Mouse (Mus musculus): ENCODE measurements at regions not wholly inside any gene's neighbourhood (a gene's known extent, or its start where the extent isn't known, plus 50 kb on each side); places are given as distances from the start of the nearest gene placed in this dataset.

DNA sequence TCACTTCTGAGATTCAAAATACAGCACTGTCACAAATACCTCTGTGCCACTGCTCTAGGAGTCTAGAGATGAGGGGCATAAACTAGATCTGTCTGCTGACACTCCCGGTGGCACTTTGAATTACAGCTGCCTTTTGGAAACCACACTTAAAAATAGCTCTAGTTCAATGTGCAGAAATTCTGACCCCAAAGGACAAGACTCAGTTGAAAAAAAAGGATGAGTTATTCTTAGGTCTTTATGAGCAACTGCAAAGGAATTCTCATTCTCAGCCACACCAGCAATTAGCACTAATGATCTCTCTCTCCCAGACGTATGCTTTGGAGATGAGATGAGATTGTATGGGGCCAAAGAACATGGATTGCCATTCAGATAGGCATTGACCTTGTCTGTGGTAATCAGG lies 104.3 kb upstream of the Zc3h12c start:
- peak; percentile 51 for DNase-seq (ENCODE audit: low spot score)
- H3K4me2 ChIP-seq (ENCODE audit: low read depth, low read length): no peak overlapping the region
- H3K4me1 ChIP-seq (ENCODE audit: control insufficient read depth, insufficient read depth): peaks cover 7% of the 10 kb centered on the region; the same call in 1 of the 2 replicates
- H3K27ac ChIP-seq (ENCODE audit: low read depth): peak overlapping the region; percentile 19; the same call in 1 of the 2 replicates
- H3K36me3 ChIP-seq (replicated peaks; ENCODE audit: control insufficient read depth, insufficient read depth, low read length): no peaks in the 10 kb centered on the region
- no peak overlapping the region for H3K9ac ChIP-seq (replicated peaks; ENCODE audit: low read depth, low read length)
- 22% methylated on average over 2 of the region's 2 CpGs for WGBS
- TF ChIP-seq CTCF (IDR thresholded peaks at IDR 0.05; ENCODE audit: low read depth): peak; percentile 15; the same call in 1 of the 2 replicates
- TF ChIP-seq EP300 (IDR thresholded peaks at IDR 0.05; ENCODE audit: low read depth): no peak
- no peak for ATAC-seq (ENCODE audit: insufficient read depth, low read depth)
- H3K9me3 ChIP-seq (replicated peaks; ENCODE audit: control insufficient read depth, low read length): no peaks in the 10 kb centered on the region
- H3K4me3 ChIP-seq (ENCODE audit: low read depth, low read length): no peak overlapping the region
- H3K27me3 ChIP-seq (ENCODE audit: control insufficient read depth, insufficient read depth, low read length): no peaks in the 10 kb centered on the region

DNA sequence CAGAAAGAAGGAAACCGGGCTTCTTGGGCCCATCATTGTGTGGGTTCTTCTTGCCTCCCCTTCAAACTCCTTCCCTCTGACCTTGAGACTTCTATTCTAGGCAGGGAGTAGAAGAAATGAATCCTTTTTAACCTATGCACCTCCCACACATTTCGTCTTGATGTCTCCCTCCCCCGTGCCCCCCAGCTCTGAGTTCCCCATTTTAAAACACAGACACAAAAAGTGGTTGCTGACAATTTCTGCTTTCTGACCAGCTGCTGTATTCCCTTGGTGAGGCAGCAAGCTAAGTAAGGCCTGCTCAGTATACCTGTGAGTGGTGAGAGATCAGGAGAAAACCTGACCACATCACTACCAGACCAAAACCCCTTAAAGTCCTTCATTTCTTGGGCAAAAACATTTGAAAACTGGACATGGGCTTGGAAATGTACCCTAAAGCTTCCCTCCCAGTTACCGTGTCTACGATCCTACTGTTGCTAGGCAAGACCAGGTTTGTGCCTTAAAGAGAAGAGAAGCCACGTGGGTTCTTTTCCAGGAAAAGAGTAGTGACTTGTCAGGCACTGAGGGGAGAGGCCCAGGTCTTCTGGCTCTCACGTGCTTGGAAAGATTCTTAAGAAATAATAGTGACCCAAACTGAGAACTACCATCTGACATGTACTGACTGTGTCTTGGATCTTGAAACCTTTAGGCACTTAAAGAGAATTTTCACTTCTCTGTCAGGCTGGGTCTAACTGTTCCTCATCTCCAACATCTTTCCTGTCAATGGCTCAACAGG lies 103.2 kb upstream of the Zc3h12c start:
- H3K27ac ChIP-seq (ENCODE audit: low read depth): no peak overlapping the region
- no peaks in the 10 kb centered on the region for H3K9me3 ChIP-seq (replicated peaks; ENCODE audit: control insufficient read depth, low read length)
- H3K36me3 ChIP-seq (replicated peaks; ENCODE audit: control insufficient read depth, insufficient read depth, low read length): no peaks in the 10 kb centered on the region
- no peaks in the 10 kb centered on the region for H3K27me3 ChIP-seq (ENCODE audit: control insufficient read depth, insufficient read depth, low read length)
- no peak for ATAC-seq (ENCODE audit: insufficient read depth, low read depth)
- no peak overlapping the region for H3K4me3 ChIP-seq (ENCODE audit: low read depth, low read length)
- no peak for DNase-seq (ENCODE audit: low spot score)
- H3K4me1 ChIP-seq (ENCODE audit: control insufficient read depth, insufficient read depth): peaks cover 7% of the 10 kb centered on the region; the same call in 1 of the 2 replicates
- 84% methylated on average over 7 of the region's 7 CpGs for WGBS
- no peak overlapping the region for H3K4me2 ChIP-seq (ENCODE audit: low read depth, low read length)
- TF ChIP-seq EP300 (IDR thresholded peaks at IDR 0.05; ENCODE audit: low read depth) (no peak), CTCF (IDR thresholded peaks at IDR 0.05; ENCODE audit: low read depth) (no peak)
- no peak overlapping the region for H3K9ac ChIP-seq (replicated peaks; ENCODE audit: low read depth, low read length)

DNA sequence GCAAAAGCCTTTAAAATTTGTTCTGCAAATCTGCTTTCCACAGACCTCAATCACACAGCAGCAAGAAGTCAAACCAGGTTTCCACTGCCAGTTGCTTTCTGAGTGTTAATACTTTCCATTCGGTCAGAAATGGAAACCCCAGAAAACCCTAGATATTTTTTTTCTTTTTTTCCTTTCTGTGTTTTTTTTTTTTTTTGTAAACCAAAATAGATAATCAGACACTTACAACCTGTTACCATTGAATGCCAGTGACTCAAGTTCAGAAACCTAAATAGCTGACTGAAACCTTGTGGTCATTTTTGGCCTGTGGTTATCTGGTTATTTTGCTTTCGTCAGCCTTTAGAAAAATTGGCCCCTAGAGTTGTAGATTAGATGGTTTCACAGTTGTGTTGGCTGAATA lies 93.2 kb upstream of the Zc3h12c start:
- Histone ChIP-seq H3K9me3 (replicated peaks; ENCODE audit: control insufficient read depth, low read length) (no peaks in the 10 kb centered on the region), H3K27ac (ENCODE audit: low read depth) (no peak overlapping the region), H3K36me3 (replicated peaks; ENCODE audit: control insufficient read depth, insufficient read depth, low read length) (no peaks in the 10 kb centered on the region), H3K27me3 (ENCODE audit: control insufficient read depth, insufficient read depth, low read length) (no peaks in the 10 kb centered on the region), H3K4me3 (ENCODE audit: low read depth, low read length) (no peak overlapping the region), H3K4me1 (ENCODE audit: control insufficient read depth, insufficient read depth) (no peaks in the 10 kb centered on the region), H3K9ac (replicated peaks; ENCODE audit: low read depth, low read length) (no peak overlapping the region), H3K4me2 (ENCODE audit: low read depth, low read length) (no peak overlapping the region)
- WGBS: 76% methylated on average over 2 of the region's 2 CpGs
- ATAC-seq (ENCODE audit: insufficient read depth, low read depth) (no peak), DNase-seq (ENCODE audit: low spot score) (no peak)
- TF ChIP-seq EP300 (IDR thresholded peaks at IDR 0.05; ENCODE audit: low read depth) (no peak), CTCF (IDR thresholded peaks at IDR 0.05; ENCODE audit: low read depth) (no peak)

DNA sequence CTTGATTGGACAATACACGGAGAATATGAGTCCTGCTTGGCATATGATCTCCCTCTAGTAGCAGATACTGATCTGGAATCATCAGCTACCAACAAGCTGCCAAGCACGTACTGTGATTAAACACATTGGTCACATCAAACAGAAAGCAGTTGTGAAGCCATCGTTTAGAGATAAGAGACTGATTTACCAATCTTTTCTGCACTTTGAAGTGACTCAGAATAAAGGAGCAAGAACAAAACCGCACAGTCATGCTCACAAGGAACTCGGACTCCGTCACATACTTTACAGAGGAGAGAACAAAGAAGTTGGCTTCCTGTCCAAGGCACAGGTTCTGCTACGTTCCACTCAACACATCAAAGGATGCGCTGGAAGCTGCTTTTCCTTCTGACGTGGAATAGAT lies 91.1 kb upstream of the Zc3h12c start:
- ATAC-seq (ENCODE audit: insufficient read depth, low read depth) (no peak), DNase-seq (ENCODE audit: low spot score) (no peak)
- Histone ChIP-seq H3K4me1 (ENCODE audit: control insufficient read depth, insufficient read depth) (no peaks in the 10 kb centered on the region), H3K4me3 (ENCODE audit: low read depth, low read length) (no peak overlapping the region), H3K27ac (ENCODE audit: low read depth) (no peak overlapping the region), H3K4me2 (ENCODE audit: low read depth, low read length) (no peak overlapping the region), H3K36me3 (replicated peaks; ENCODE audit: control insufficient read depth, insufficient read depth, low read length) (no peaks in the 10 kb centered on the region), H3K9ac (replicated peaks; ENCODE audit: low read depth, low read length) (no peak overlapping the region), H3K27me3 (ENCODE audit: control insufficient read depth, insufficient read depth, low read length) (no peaks in the 10 kb centered on the region), H3K9me3 (replicated peaks; ENCODE audit: control insufficient read depth, low read length) (no peaks in the 10 kb centered on the region)
- TF ChIP-seq EP300 (IDR thresholded peaks at IDR 0.05; ENCODE audit: low read depth): no peak
- no peak for TF ChIP-seq CTCF (IDR thresholded peaks at IDR 0.05; ENCODE audit: low read depth)
- WGBS: 48% methylated on average over 9 of the region's 9 CpGs

DNA sequence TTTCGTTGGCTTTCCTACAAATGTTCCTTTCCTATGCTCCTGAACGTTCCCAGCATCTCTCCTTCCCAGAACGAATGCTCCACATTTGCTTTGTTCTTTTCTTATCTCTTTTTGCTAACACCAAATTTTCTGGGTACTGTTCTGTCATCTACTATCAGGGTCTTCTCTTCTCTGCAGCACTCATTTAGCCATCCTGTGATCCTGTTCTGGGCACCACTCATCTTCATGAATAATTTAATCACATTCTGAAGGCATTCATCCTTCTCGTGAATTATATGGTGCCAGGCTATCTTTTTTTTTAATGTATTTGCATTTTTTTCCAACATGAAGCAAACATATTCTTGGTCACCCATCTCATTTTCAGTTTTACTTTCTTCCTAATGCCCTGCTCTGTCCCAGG lies 87.3 kb upstream of the Zc3h12c start:
- Histone ChIP-seq H3K9me3 (replicated peaks; ENCODE audit: control insufficient read depth, low read length) (no peaks in the 10 kb centered on the region), H3K4me2 (ENCODE audit: low read depth, low read length) (no peak overlapping the region), H3K27ac (ENCODE audit: low read depth) (no peak overlapping the region), H3K27me3 (ENCODE audit: control insufficient read depth, insufficient read depth, low read length) (no peaks in the 10 kb centered on the region), H3K36me3 (replicated peaks; ENCODE audit: control insufficient read depth, insufficient read depth, low read length) (no peaks in the 10 kb centered on the region), H3K4me3 (ENCODE audit: low read depth, low read length) (no peak overlapping the region), H3K4me1 (ENCODE audit: control insufficient read depth, insufficient read depth) (no peaks in the 10 kb centered on the region), H3K9ac (replicated peaks; ENCODE audit: low read depth, low read length) (no peak overlapping the region)
- WGBS: 59% methylated on average over 4 of the region's 4 CpGs
- TF ChIP-seq EP300 (IDR thresholded peaks at IDR 0.05; ENCODE audit: low read depth) (no peak), CTCF (IDR thresholded peaks at IDR 0.05; ENCODE audit: low read depth) (no peak)
- DNase-seq (ENCODE audit: low spot score) (no peak), ATAC-seq (ENCODE audit: insufficient read depth, low read depth) (no peak)

DNA sequence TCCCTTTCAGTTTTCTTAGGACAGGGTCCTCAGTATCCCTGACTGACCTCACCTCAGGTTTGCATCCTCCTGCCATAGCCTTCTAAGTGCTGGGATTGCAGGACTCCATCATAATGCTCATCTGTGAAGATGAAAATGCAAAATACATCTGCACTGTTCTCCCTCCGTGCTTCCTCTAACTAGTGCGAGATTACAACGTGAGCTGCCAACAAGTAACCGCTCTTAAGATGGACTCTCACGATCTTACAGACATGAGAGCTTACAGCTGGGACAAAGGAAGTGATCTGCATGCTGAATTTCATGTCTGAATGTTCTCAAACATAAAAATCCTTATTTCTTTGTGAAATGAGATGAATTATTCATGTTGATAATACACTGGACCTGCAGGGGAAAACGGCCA lies 86.1 kb upstream of the Zc3h12c start:
- no peaks in the 10 kb centered on the region for H3K36me3 ChIP-seq (replicated peaks; ENCODE audit: control insufficient read depth, insufficient read depth, low read length)
- no peak overlapping the region for H3K4me2 ChIP-seq (ENCODE audit: low read depth, low read length)
- H3K27me3 ChIP-seq (ENCODE audit: control insufficient read depth, insufficient read depth, low read length): no peaks in the 10 kb centered on the region
- no peak overlapping the region for H3K9ac ChIP-seq (replicated peaks; ENCODE audit: low read depth, low read length)
- TF ChIP-seq EP300 (IDR thresholded peaks at IDR 0.05; ENCODE audit: low read depth): no peak
- no peak for TF ChIP-seq CTCF (IDR thresholded peaks at IDR 0.05; ENCODE audit: low read depth)
- no peak for DNase-seq (ENCODE audit: low spot score)
- no peak overlapping the region for H3K4me3 ChIP-seq (ENCODE audit: low read depth, low read length)
- ATAC-seq (ENCODE audit: insufficient read depth, low read depth): no peak
- no peaks in the 10 kb centered on the region for H3K4me1 ChIP-seq (ENCODE audit: control insufficient read depth, insufficient read depth)
- no peak overlapping the region for H3K27ac ChIP-seq (ENCODE audit: low read depth)
- no peaks in the 10 kb centered on the region for H3K9me3 ChIP-seq (replicated peaks; ENCODE audit: control insufficient read depth, low read length)
- 58% methylated on average over 6 of the region's 6 CpGs for WGBS

Measured in heart, postnatal 0 days (tissue).